Mouse (Mus musculus) right cerebral cortex, adult 2 months (tissue): ENCODE results near the gene Ccnd3.
A peak's percentile ranks its signal among the peaks of the same experiment; 100 is the strongest.

Experiments used
- DNase-seq, 2 experiments: peaks; one replicate each; pipeline ENCODE4 v3.0.0; 2021 to 2022; ENCODE audit warnings: low spot score in 2 of 2

Ccnd3 gene

GRCm38 (mm10) chr17:47515180-47515844, 10.5 kb downstream of the Ccnd3 start:
- DNase-seq, result no peak

GRCm38 (mm10) chr17:47516232-47516631, 11.4 kb downstream of the Ccnd3 start:
- DNase-seq, result no peak

- no peak for DNase-seq
Measured at GRCm38 (mm10) chr17:47518205-47518604, 13.4 kb downstream of the Ccnd3 start.

GRCm38 (mm10) chr17:47521551-47522258, 16.9 kb downstream of the Ccnd3 start:
- DNase-seq, result peak in 1 of 2 experiments; percentile 39

- no peak for DNase-seq
Measured at GRCm38 (mm10) chr17:47522536-47522935, 17.7 kb downstream of the Ccnd3 start.

GRCm38 (mm10) chr17:47523211-47523682, 18.4 kb downstream of the Ccnd3 start:
- DNase-seq, result no peak

- no peak for DNase-seq
Measured at GRCm38 (mm10) chr17:47524055-47524454, 19.2 kb downstream of the Ccnd3 start.

GRCm38 (mm10) chr17:47524991-47525390, 20.1 kb downstream of the Ccnd3 start:
- no peak for DNase-seq

- DNase-seq, result no peak
Measured at GRCm38 (mm10) chr17:47526856-47527520, 22.1 kb downstream of the Ccnd3 start.

GRCm38 (mm10) chr17:47527581-47528300, 22.9 kb downstream of the Ccnd3 start:
- DNase-seq, result no peak

GRCm38 (mm10) chr17:47528919-47529318, 24.1 kb downstream of the Ccnd3 start:
- no peak for DNase-seq

GRCm38 (mm10) chr17:47529595-47529994, 24.7 kb downstream of the Ccnd3 start:
- DNase-seq, result no peak

- no peak for DNase-seq
Measured at GRCm38 (mm10) chr17:47531387-47531818, 26.6 kb downstream of the Ccnd3 start.

- no peak for DNase-seq
Measured at GRCm38 (mm10) chr17:47532364-47532763, 27.5 kb downstream of the Ccnd3 start.

GRCm38 (mm10) chr17:47533691-47534090, 28.8 kb downstream of the Ccnd3 start:
- DNase-seq, result no peak

GRCm38 (mm10) chr17:47535812-47536236, 31.0 kb downstream of the Ccnd3 start:
- no peak for DNase-seq

- no peak for DNase-seq
Measured at GRCm38 (mm10) chr17:47538049-47538448, 33.2 kb downstream of the Ccnd3 start.

GRCm38 (mm10) chr17:47539128-47539527, 34.3 kb downstream of the Ccnd3 start:
- DNase-seq, result no peak

- DNase-seq, result no peak
Measured at GRCm38 (mm10) chr17:47542061-47542460, 37.2 kb downstream of the Ccnd3 start.

GRCm38 (mm10) chr17:47543051-47543650, 38.3 kb downstream of the Ccnd3 start:
- DNase-seq, result no peak

GRCm38 (mm10) chr17:47545154-47545553, 40.3 kb downstream of the Ccnd3 start:
- DNase-seq, result no peak
